Mouse (Mus musculus) midbrain, embryonic 12.5 days (tissue): ENCODE data around the gene Fcnb. TPM values are rescaled to one million over a fixed set of nuclear protein-coding genes. Genes with fewer than 3 reads are reported as not detected.

Source experiments
- ATAC-seq: fragments of 200-750 bp; cut with Nextera tagmentation; 2 replicates; pipeline ENCODE4 v1.8.0; 2017; ENCODE audit warnings: low read depth, moderate TSS enrichment, moderate library complexity; ENCODE audit not compliant: low FRiP score
- H3K27ac ChIP-seq: fragments of 300-500 bp; sonication (generic); replicated peaks from 2 replicates; pipeline ENCODE4 v1.5.1; 2016; ENCODE audit warnings: mild to moderate bottlenecking
- H3K27me3 ChIP-seq: fragments of 300-500 bp; sonication (generic); 2 replicates; pipeline ENCODE4 v1.6.1; 2016; ENCODE audit warnings: mild to moderate bottlenecking
- H3K36me3 ChIP-seq: fragments of 300-500 bp; sonication (generic); 2 replicates; pipeline ENCODE4 v1.6.1; 2016
- H3K4me1 ChIP-seq: fragments of 300-500 bp; sonication (generic); 2 replicates; pipeline ENCODE4 v1.6.1; 2016
- H3K4me2 ChIP-seq: fragments of 300-500 bp; sonication (generic); replicated peaks from 2 replicates; pipeline ENCODE4 v1.6.1; 2016; ENCODE audit warnings: mild to moderate bottlenecking, moderate library complexity
- H3K4me3 ChIP-seq: fragments of 300-500 bp; sonication (generic); 2 replicates; pipeline ENCODE4 v1.5.1; 2016; ENCODE audit warnings: mild to moderate bottlenecking
- H3K9ac ChIP-seq: fragments of 300-500 bp; sonication (generic); replicated peaks from 2 replicates; pipeline ENCODE4 v1.6.1; 2016; ENCODE audit warnings: mild to moderate bottlenecking, moderate library complexity
- H3K9me3 ChIP-seq: fragments of 300-500 bp; sonication (generic); 2 replicates; pipeline ENCODE4 v1.6.1; 2016; ENCODE audit warnings: mild to moderate bottlenecking
- WGBS: fragments of 180-500 bp; shearing (Covaris S2); methylation state at CpG from one replicate; pipeline ENCODE4 v1.1.7; 2016; 5-methylcytosine and 5-hydroxymethylcytosine counted together
- polyA plus RNA-seq: library from polyadenylated mRNA; unstranded; fragments of >200 nt; fragmentation: Nextera tagmentation; extraction: Ambion mirVana; gene quantifications from 2 replicates; pipeline ENCODE4 v1.2.1, GENCODE M21; 2016

Gene Fcnb
- polyA plus RNA-seq, result 0.35 TPM in 1 of 2 replicates, not detected in the other

- WGBS, result 82% methylated on average over 3 of the region's 3 CpGs
- H3K36me3 ChIP-seq, result no peaks in the 10 kb centered on the region
- no peaks in the 10 kb centered on the region for H3K9me3 ChIP-seq
- H3K27me3 ChIP-seq, result no peaks in the 10 kb centered on the region
- H3K4me1 ChIP-seq, result no peaks in the 10 kb centered on the region; the same call in 1 of the 2 replicates
- no peak for ATAC-seq
- no peak within 1 kb of the TSS for H3K27ac ChIP-seq
- H3K4me3 ChIP-seq, result no peak within 1 kb of the TSS
- H3K9ac ChIP-seq, result no peak within 1 kb of the TSS
- H3K4me2 ChIP-seq, result no peak within 1 kb of the TSS
Observed at GRCm38 (mm10) chr2:28084768-28085167, at the start of gene Fcnb. TSS of gene Fcnb (minus strand) at chr2:28084885.

GRCm38 (mm10) chr2:28133833-28134232 is 49.1 kb upstream of the Fcnb start:
- 86% methylated on average over 9 of the region's 9 CpGs for WGBS
- no peaks in the 10 kb centered on the region for H3K9me3 ChIP-seq

GRCm38 (mm10) chr2:28132117-28132516 is 47.4 kb upstream of the Fcnb start:
- Histone ChIP-seq H3K27ac (no peak overlapping the region), H3K27me3 (no peaks in the 10 kb centered on the region), H3K36me3 (no peaks in the 10 kb centered on the region), H3K9me3 (no peaks in the 10 kb centered on the region), H3K4me1 (no peaks in the 10 kb centered on the region), H3K4me3 (no peak overlapping the region), H3K9ac (no peak overlapping the region), H3K4me2 (no peak overlapping the region)
- WGBS, result 79% methylated on average over 4 of the region's 4 CpGs
- ATAC-seq, result no peak

More at GRCm38 (mm10) chr2:28133833-28134232, 49.1 kb upstream of the Fcnb start:
- Histone ChIP-seq H3K36me3 (no peaks in the 10 kb centered on the region), H3K27me3 (no peaks in the 10 kb centered on the region), H3K9ac (no peak overlapping the region), H3K4me2 (no peak overlapping the region), H3K4me1 (no peaks in the 10 kb centered on the region), H3K4me3 (no peak overlapping the region), H3K27ac (no peak overlapping the region)
- no peak for ATAC-seq

GRCm38 (mm10) chr2:28126763-28127438 is 42.2 kb upstream of the Fcnb start:
- Histone ChIP-seq H3K4me1 (no peaks in the 10 kb centered on the region), H3K36me3 (no peaks in the 10 kb centered on the region), H3K27ac (no peak overlapping the region), H3K4me3 (no peak overlapping the region), H3K9me3 (no peaks in the 10 kb centered on the region; the same call in 1 of the 2 replicates), H3K27me3 (no peaks in the 10 kb centered on the region), H3K9ac (no peak overlapping the region), H3K4me2 (no peak overlapping the region)
- no peak for ATAC-seq
- 83% methylated on average over 12 of the region's 12 CpGs for WGBS

- no peaks in the 10 kb centered on the region for H3K27me3 ChIP-seq
- H3K27ac ChIP-seq, result no peak overlapping the region
- 0 out of 2 replicates have a peak, but pooled peaks cover 3% of the 10 kb centered on the region for H3K4me1 ChIP-seq
- H3K4me3 ChIP-seq, result no peak overlapping the region
- no peak overlapping the region for H3K9ac ChIP-seq
- ATAC-seq, result no peak
- WGBS, result 97% methylated on average over 2 of the region's 2 CpGs
- no peaks in the 10 kb centered on the region for H3K36me3 ChIP-seq
- no peaks in the 10 kb centered on the region; the same call in 1 of the 2 replicates for H3K9me3 ChIP-seq
- no peak overlapping the region for H3K4me2 ChIP-seq
Observed at GRCm38 (mm10) chr2:28123910-28124309, 39.2 kb upstream of the Fcnb start.

GRCm38 (mm10) chr2:28121309-28121708 is 36.6 kb upstream of the Fcnb start:
- Histone ChIP-seq H3K36me3 (no peaks in the 10 kb centered on the region), H3K27ac (no peak overlapping the region)
- ATAC-seq, result no peak

GRCm38 (mm10) chr2:28120342-28120741 is 35.7 kb upstream of the Fcnb start:
- no peak overlapping the region for H3K9ac ChIP-seq
- 0 out of 2 replicates have a peak, but pooled peaks cover 9% of the 10 kb centered on the region for H3K27me3 ChIP-seq
- H3K36me3 ChIP-seq, result no peaks in the 10 kb centered on the region
- no peaks in the 10 kb centered on the region; the same call in 1 of the 2 replicates for H3K9me3 ChIP-seq
- no peak overlapping the region for H3K27ac ChIP-seq
- 92% methylated on average over 9 of the region's 9 CpGs for WGBS
- no peak overlapping the region for H3K4me2 ChIP-seq
- no peak for ATAC-seq
- peaks cover 18% of the 10 kb centered on the region for H3K4me1 ChIP-seq
- no peak overlapping the region for H3K4me3 ChIP-seq

More at GRCm38 (mm10) chr2:28121309-28121708, 36.6 kb upstream of the Fcnb start:
- H3K4me1 ChIP-seq, result peaks cover 18% of the 10 kb centered on the region
- H3K9ac ChIP-seq, result no peak overlapping the region
- H3K4me3 ChIP-seq, result no peak overlapping the region
- 85% methylated on average over 4 of the region's 4 CpGs for WGBS
- 0 out of 2 replicates have a peak, but pooled peaks cover 2% of the 10 kb centered on the region for H3K27me3 ChIP-seq
- no peak overlapping the region for H3K4me2 ChIP-seq
- H3K9me3 ChIP-seq, result no peaks in the 10 kb centered on the region; the same call in 1 of the 2 replicates

GRCm38 (mm10) chr2:28118518-28119116 is 33.9 kb upstream of the Fcnb start:
- H3K9me3 ChIP-seq, result no peaks in the 10 kb centered on the region; the same call in 1 of the 2 replicates
- no peak; the same call in 1 of the 2 replicates for ATAC-seq
- WGBS, result 46% methylated on average over 6 of the region's 6 CpGs
- H3K36me3 ChIP-seq, result no peaks in the 10 kb centered on the region
- peak overlapping the region; percentile 71 for H3K27ac ChIP-seq
- H3K4me3 ChIP-seq, result no peak overlapping the region
- H3K4me1 ChIP-seq, result peaks cover 26% of the 10 kb centered on the region
- no peak overlapping the region for H3K9ac ChIP-seq
- peak overlapping the region; percentile 7; the same call in 1 of the 2 replicates for H3K4me2 ChIP-seq
- 0 out of 2 replicates have a peak, but pooled peaks cover 9% of the 10 kb centered on the region for H3K27me3 ChIP-seq

GRCm38 (mm10) chr2:28117490-28118308 is 33.0 kb upstream of the Fcnb start:
- Histone ChIP-seq H3K4me1 (peaks cover 26% of the 10 kb centered on the region), H3K27ac (peak overlapping the region; percentile 71), H3K4me2 (no peak overlapping the region), H3K9ac (no peak overlapping the region), H3K9me3 (no peaks in the 10 kb centered on the region; the same call in 1 of the 2 replicates), H3K36me3 (no peaks in the 10 kb centered on the region), H3K27me3 (peaks cover 9% of the 10 kb centered on the region; the same call in 1 of the 2 replicates), H3K4me3 (no peak overlapping the region)
- WGBS, result 47% methylated on average over 11 of the region's 11 CpGs
- peak; percentile 87 for ATAC-seq

GRCm38 (mm10) chr2:28108763-28109162 is 24.1 kb upstream of the Fcnb start:
- no peak overlapping the region for H3K27ac ChIP-seq
- no peaks in the 10 kb centered on the region for H3K9me3 ChIP-seq
- WGBS, result 61% methylated on average over 5 of the region's 5 CpGs
- no peak overlapping the region for H3K4me2 ChIP-seq
- ATAC-seq, result no peak
- no peak overlapping the region for H3K4me3 ChIP-seq
- H3K9ac ChIP-seq, result no peak overlapping the region
- H3K4me1 ChIP-seq, result peaks cover 8% of the 10 kb centered on the region; the same call in 1 of the 2 replicates
- no peaks in the 10 kb centered on the region for H3K36me3 ChIP-seq
- no peaks in the 10 kb centered on the region; the same call in 1 of the 2 replicates for H3K27me3 ChIP-seq

GRCm38 (mm10) chr2:28106002-28106401 is 21.3 kb upstream of the Fcnb start:
- no peaks in the 10 kb centered on the region for H3K9me3 ChIP-seq
- 82% methylated on average over 2 of the region's 2 CpGs for WGBS
- no peak overlapping the region for H3K27ac ChIP-seq
- no peak overlapping the region for H3K4me2 ChIP-seq
- H3K27me3 ChIP-seq, result no peaks in the 10 kb centered on the region
- H3K4me3 ChIP-seq, result no peak overlapping the region
- H3K4me1 ChIP-seq, result no peaks in the 10 kb centered on the region
- no peak for ATAC-seq
- H3K36me3 ChIP-seq, result no peaks in the 10 kb centered on the region
- H3K9ac ChIP-seq, result no peak overlapping the region
